ENCODE assay signal across 14 mouse cellular contexts in the genomic region with DNA sequence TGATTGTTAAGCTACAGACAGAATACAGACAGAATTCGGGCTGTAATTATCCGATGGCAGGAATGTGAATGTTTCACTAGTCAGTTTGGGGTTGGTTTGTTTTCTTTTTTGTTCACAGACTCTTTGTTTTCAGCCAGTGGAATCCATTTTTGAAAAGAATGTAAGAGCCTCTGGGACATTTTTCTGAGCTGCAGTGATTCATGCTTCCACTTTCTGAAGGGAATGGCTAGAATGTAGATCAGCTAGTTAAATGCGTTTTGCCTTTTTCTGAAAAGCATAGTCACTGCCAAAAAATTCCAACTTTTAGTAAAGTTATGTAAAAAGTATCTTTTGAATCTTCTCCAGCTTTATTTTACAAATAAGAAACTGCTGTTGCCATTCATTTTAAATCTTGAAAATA.
A peak's percentile ranks its signal among the peaks of the same experiment; 100 is the strongest.
DNase-seq lines count a peak whose midpoint lies in the region; ATAC-seq lines count a peak whose summit lies in the region.
"Had no signal": no experiment of that assay in that cellular context is flagged by ENCODE, and none has a peak within 500 bp of the region (broad histone marks: within the 10 kb centered on the region; RNA-seq: fewer than 3 reads in every experiment).

No protein-coding gene starts in this region.

- H3K36me3 ChIP-seq in hindbrain, embryonic 13.5 days: no peaks in the 10 kb centered on the region
- no peaks in the 10 kb centered on the region for H3K36me3 ChIP-seq in hindbrain, embryonic 11.5 days (ENCODE audit: control insufficient read depth, insufficient read depth, low read length)
- H3K36me3 ChIP-seq in lung, embryonic 15.5 days: no peaks in the 10 kb centered on the region
- no peaks in the 10 kb centered on the region for H3K36me3 ChIP-seq in limb, embryonic 13.5 days
- H3K36me3 ChIP-seq: heart, embryonic 12.5 days had no signal

- H3K27me3 ChIP-seq in hindbrain, embryonic 13.5 days: no peaks in the 10 kb centered on the region
- no peaks in the 10 kb centered on the region for H3K27me3 ChIP-seq in hindbrain, embryonic 11.5 days (ENCODE audit: control insufficient read depth, insufficient read depth, low read length)
- H3K27me3 ChIP-seq in lung, embryonic 15.5 days: no peaks in the 10 kb centered on the region
- H3K27me3 ChIP-seq in limb, embryonic 13.5 days: no peaks in the 10 kb centered on the region
- H3K27me3 ChIP-seq: CH12.LX; heart, embryonic 12.5 days had no signal

- 0 out of 2 replicates have a peak overlapping the region, but pooled peaks have one; percentile 6 for H3K4me2 ChIP-seq in hindbrain, embryonic 13.5 days
- no peak overlapping the region for H3K4me2 ChIP-seq in hindbrain, embryonic 11.5 days (replicated peaks; ENCODE audit: low read depth, low read length)
- H3K4me2 ChIP-seq in lung, embryonic 15.5 days: no peak overlapping the region
- H3K4me2 ChIP-seq in limb, embryonic 13.5 days (replicated peaks): 0 out of 2 replicates have a peak overlapping the region, but pooled peaks have one; percentile 7
- H3K4me2 ChIP-seq: heart, embryonic 12.5 days had no signal

- peaks cover 34% of the 10 kb centered on the region for H3K4me1 ChIP-seq in hindbrain, embryonic 13.5 days (replicated peaks)
- H3K4me1 ChIP-seq in hindbrain, embryonic 11.5 days (replicated peaks; ENCODE audit: control insufficient read depth, insufficient read depth, low read length): no peaks in the 10 kb centered on the region
- peaks cover 16% of the 10 kb centered on the region; the same call in 1 of the 2 replicates for H3K4me1 ChIP-seq in lung, embryonic 15.5 days
- H3K4me1 ChIP-seq in limb, embryonic 13.5 days: peaks cover 21% of the 10 kb centered on the region

- no peak overlapping the region for H3K27ac ChIP-seq in hindbrain, embryonic 13.5 days
- no peak overlapping the region for H3K27ac ChIP-seq in hindbrain, embryonic 11.5 days (ENCODE audit: low read depth, low read length)
- H3K27ac ChIP-seq in lung, embryonic 15.5 days: peak overlapping the region; percentile 47; the same call in 1 of the 2 replicates
- H3K27ac ChIP-seq in limb, embryonic 13.5 days: no peak overlapping the region; the same call in 1 of the 2 replicates

- DNase-seq in hindbrain, embryonic 11.5 days (ENCODE audit: low spot score): no peak
- no peak for DNase-seq in lung, postnatal 14 days
- peak; percentile 63 for DNase-seq in brain, adult 2 months (ENCODE audit: low read depth, low spot score)
- DNase-seq in urinary bladder, postnatal 36 days (ENCODE audit: low spot score in 2 of 2): no peak
- DNase-seq: adrenal gland, postnatal 36 days; cerebellum, adult 18-20 months; kidney, adult 9 months; liver, postnatal 0 days had no signal

- 43% methylated on average over 3 of the region's 3 CpGs for WGBS in hindbrain, embryonic 13.5 days
- 59% methylated on average over 3 of the region's 3 CpGs for WGBS in hindbrain, embryonic 11.5 days
- WGBS in lung, embryonic 15.5 days: 42% methylated on average over 3 of the region's 3 CpGs
- WGBS in limb, embryonic 13.5 days: 71% methylated on average over 3 of the region's 3 CpGs

- H3K4me3 ChIP-seq in hindbrain, embryonic 13.5 days: no peak overlapping the region
- no peak overlapping the region for H3K4me3 ChIP-seq in hindbrain, embryonic 11.5 days (ENCODE audit: low read depth, low read length)
- H3K4me3 ChIP-seq in lung, embryonic 15.5 days: no peak overlapping the region
- H3K4me3 ChIP-seq in limb, embryonic 13.5 days: no peak overlapping the region
- H3K4me3 ChIP-seq: heart, embryonic 12.5 days; left cerebral cortex, adult 2 months had no signal

- H3K9me3 ChIP-seq in hindbrain, embryonic 13.5 days: no peaks in the 10 kb centered on the region
- no peaks in the 10 kb centered on the region for H3K9me3 ChIP-seq in hindbrain, embryonic 11.5 days (ENCODE audit: control insufficient read depth, low read length)
- no peaks in the 10 kb centered on the region for H3K9me3 ChIP-seq in lung, embryonic 15.5 days
- H3K9me3 ChIP-seq in limb, embryonic 13.5 days: no peaks in the 10 kb centered on the region
- H3K9me3 ChIP-seq: heart, embryonic 12.5 days had no signal

- ATAC-seq in hindbrain, embryonic 13.5 days (ENCODE audit: low FRiP score): no peak
- no peak for ATAC-seq in hindbrain, embryonic 11.5 days (ENCODE audit: low FRiP score)
- no peak for ATAC-seq in lung, embryonic 15.5 days (ENCODE audit: borderline replicate concordance, extremely low read depth, low FRiP score, low TSS enrichment)
- ATAC-seq in limb, embryonic 13.5 days (ENCODE audit: low FRiP score, low read depth): no peak
- ATAC-seq: liver, postnatal 0 days had no signal

- H3K9ac ChIP-seq in hindbrain, embryonic 13.5 days: no peak overlapping the region
- no peak overlapping the region for H3K9ac ChIP-seq in hindbrain, embryonic 11.5 days (ENCODE audit: low read depth, low read length)
- no peak overlapping the region for H3K9ac ChIP-seq in lung, embryonic 15.5 days
- H3K9ac ChIP-seq in limb, embryonic 13.5 days: no peak overlapping the region
- H3K9ac ChIP-seq: heart, embryonic 12.5 days; liver, postnatal 0 days had no signal

Comparison
In these comparisons a context has a peak if more than half of its experiments do, and no peak if none do; other contexts are left out.
1. H3K4me2 ChIP-seq: peak in hindbrain, embryonic 13.5 days (single experiment) and limb, embryonic 13.5 days (single experiment); none in hindbrain, embryonic 11.5 days (single experiment) and lung, embryonic 15.5 days (single experiment).